Mouse (Mus musculus) brain, embryonic 14.5 days (tissue): ENCODE data around the gene Timp2.

Experiments
- CTCF ChIP-seq: fragments of 200-500 bp; IDR thresholded peaks from 2 replicates; pipeline ENCODE4 v1.5.1; 2012; ENCODE audit warnings: inconsistent platforms, mild to moderate bottlenecking, moderate library complexity, borderline replicate concordance; ENCODE audit not compliant: insufficient read depth, insufficient read length; ENCODE audit errors: extremely low read depth
- POLR2A ChIP-seq: fragments of 200-500 bp; IDR thresholded peaks from 2 replicates; pipeline ENCODE4 v1.6.1; 2012; ENCODE audit warnings: mild to moderate bottlenecking, inconsistent platforms, borderline replicate concordance; ENCODE audit not compliant: poor library complexity, insufficient read depth, insufficient read length, severe bottlenecking; ENCODE audit errors: extremely low read depth

DNA sequence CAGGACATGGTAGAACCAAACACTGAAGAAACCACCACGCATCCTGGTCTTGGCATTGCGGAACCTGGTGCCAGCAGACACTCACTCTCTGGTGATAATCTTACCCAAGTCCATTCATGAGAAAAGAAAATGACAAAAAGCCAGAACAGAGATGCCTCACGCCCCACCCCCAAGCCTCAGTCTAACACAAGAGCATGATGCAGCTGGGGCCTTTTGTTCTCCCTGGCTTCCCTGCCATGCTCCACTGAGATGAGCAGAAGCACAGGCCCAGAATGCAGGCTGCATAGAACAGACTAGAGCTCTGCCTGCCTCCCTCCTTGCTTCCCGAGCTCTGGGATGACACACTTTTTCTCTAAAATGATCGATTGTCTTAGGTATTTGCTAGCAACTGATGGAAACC is 92.4 kb downstream of the Timp2 start:
- TF ChIP-seq CTCF (no peak), POLR2A (no peak)
